Mouse (Mus musculus) heart, postnatal 25 days (tissue): ENCODE data around the gene Ostm1. TPM values are rescaled to one million over a fixed set of nuclear protein-coding genes. Genes with fewer than 3 reads are reported as not detected.

ENCODE experiments used
- DNase-seq: peaks from one replicate; pipeline ENCODE4 v3.0.0; 2022; ENCODE audit warnings: low spot score
- intact Hi-C: fragments of 180-260 bp; cut with DNase I; formaldehyde crosslinking; loops from one replicate; pipeline ENCODE4 v1.15.1; 2025
- total RNA-seq, 2 experiments: library from RNA; stranded (reverse); gene quantifications; 2 replicates each; pipeline ENCODE4 v1.2.3; 2021

The Ostm1 gene
- total RNA-seq, 2 experiments from 2014 or later = 16.0 to 16.6 TPM

GRCm38 (mm10) chr10:42613639-42614381, 30.2 kb downstream of the Ostm1 start:
- no peak for DNase-seq
- intact Hi-C loops = no loop called here

- intact Hi-C loops = no loop called here
- no peak for DNase-seq
Observed at GRCm38 (mm10) chr10:42614766-42615165, 31.1 kb downstream of the Ostm1 start.

GRCm38 (mm10) chr10:42618291-42618690, 34.7 kb downstream of the Ostm1 start:
- DNase-seq = no peak
- intact Hi-C loops = no loop called here

- intact Hi-C loops = no loop called here
- no peak for DNase-seq
Observed at GRCm38 (mm10) chr10:42625907-42626306, 42.3 kb downstream of the Ostm1 start.

GRCm38 (mm10) chr10:42630596-42631355, 47.2 kb downstream of the Ostm1 start:
- intact Hi-C loops = loop anchor here (10.0 kb wide), 1 partner anchor 646 kb away; no protein-coding TSS in a partner anchor
- no peak for DNase-seq

- DNase-seq = no peak
- intact Hi-C loops = loop anchor here (2.0 to 10.0 kb wide), 2 partner anchors 49 to 647 kb away; partner anchors contain the start of genes Nr2e1 and Ostm1
Observed at GRCm38 (mm10) chr10:42631754-42632452, 48.3 kb downstream of the Ostm1 start.

- intact Hi-C loops = loop anchor here (2.0 to 10.0 kb wide), 2 partner anchors 50 to 648 kb away; partner anchors contain the start of genes Nr2e1 and Ostm1
- no peak for DNase-seq
Observed at GRCm38 (mm10) chr10:42632453-42633360, 49.1 kb downstream of the Ostm1 start.

GRCm38 (mm10) chr10:42633361-42634121, 49.9 kb downstream of the Ostm1 start:
- DNase-seq = no peak
- intact Hi-C loops = loop anchor here (2.0 to 10.0 kb wide), 2 partner anchors 51 to 649 kb away; partner anchors contain the start of genes Nr2e1 and Ostm1

- no peak for DNase-seq
- intact Hi-C loops = loop anchor here (10.0 kb wide), 1 partner anchor 649 kb away; no protein-coding TSS in a partner anchor
Observed at GRCm38 (mm10) chr10:42634122-42634720, 50.6 kb downstream of the Ostm1 start.

- no peak for DNase-seq
- intact Hi-C loops = loop anchor here (10.0 kb wide), 1 partner anchor 650 kb away; no protein-coding TSS in a partner anchor
Observed at GRCm38 (mm10) chr10:42635046-42635445, 51.4 kb downstream of the Ostm1 start.

- DNase-seq = no peak
- intact Hi-C loops = loop anchor here (10.0 kb wide), 1 partner anchor 651 kb away; no protein-coding TSS in a partner anchor
Observed at GRCm38 (mm10) chr10:42635566-42636359, 52.1 kb downstream of the Ostm1 start.

- intact Hi-C loops = loop anchor here (1.0 to 10.0 kb wide), 2 partner anchors 328 to 652 kb away; no protein-coding TSS in a partner anchor
Observed at GRCm38 (mm10) chr10:42636360-42637182, 52.9 kb downstream of the Ostm1 start.

GRCm38 (mm10) chr10:42637183-42637788, 53.7 kb downstream of the Ostm1 start:
- no peak for DNase-seq
- intact Hi-C loops = loop anchor here (1.0 to 10.0 kb wide), 2 partner anchors 329 to 652 kb away; no protein-coding TSS in a partner anchor

More at GRCm38 (mm10) chr10:42636360-42637182, 52.9 kb downstream of the Ostm1 start:
- no peak for DNase-seq

- intact Hi-C loops = loop anchor here (10.0 kb wide), 1 partner anchor 655 kb away; no protein-coding TSS in a partner anchor
Observed at GRCm38 (mm10) chr10:42639856-42640255, 56.2 kb downstream of the Ostm1 start.

GRCm38 (mm10) chr10:42643638-42644037, 60.0 kb downstream of the Ostm1 start:
- DNase-seq = no peak
- intact Hi-C loops = no loop called here

More at GRCm38 (mm10) chr10:42639856-42640255, 56.2 kb downstream of the Ostm1 start:
- no peak for DNase-seq
